Mouse (Mus musculus) heart, adult 2 months (tissue): ENCODE measurements around the gene Fam198a. TPM values are rescaled to one million over a fixed set of nuclear protein-coding genes. Genes with fewer than 3 reads are reported as not detected.
A peak's percentile ranks its signal among the peaks of the same experiment; 100 is the strongest.

Experiments used
- DNase-seq, 2 experiments: peaks; one replicate each; pipeline ENCODE4 v3.0.0; 2021
- H3K27ac ChIP-seq: fragments of 200-600 bp; 2 replicates; pipeline ENCODE4 v1.8.1; 2022
- H3K27me3 ChIP-seq: fragments of 200-500 bp; 2 replicates; pipeline ENCODE4 v1.6.1; 2012; ENCODE audit warnings: mild to moderate bottlenecking, low read length, inconsistent platforms, mixed read lengths; ENCODE audit not compliant: control insufficient read depth, insufficient read depth
- H3K36me3 ChIP-seq: fragments of 200-500 bp; 2 replicates; pipeline ENCODE4 v1.6.1; 2012; ENCODE audit warnings: low read length, inconsistent platforms; ENCODE audit not compliant: control insufficient read depth, insufficient read depth
- H3K4me1 ChIP-seq: fragments of 200-500 bp; 2 replicates; pipeline ENCODE4 v1.6.1; 2011; ENCODE audit warnings: low read length; ENCODE audit not compliant: control insufficient read depth, insufficient read depth
- H3K4me3 ChIP-seq: fragments of 200-600 bp; 2 replicates; pipeline ENCODE4 v1.8.1; 2022
- H3K79me2 ChIP-seq: fragments of 200-500 bp; replicated peaks from 2 replicates; pipeline ENCODE4 v1.6.1; 2012; ENCODE audit warnings: mild to moderate bottlenecking, inconsistent platforms, low read length, moderate library complexity, mixed read lengths; ENCODE audit not compliant: control insufficient read depth, insufficient read depth
- H3K9ac ChIP-seq: fragments of 200-500 bp; 2 replicates; pipeline ENCODE4 v1.6.1; 2012; ENCODE audit warnings: low read depth, mild to moderate bottlenecking, control low read depth, inconsistent platforms, low read length, mixed read lengths
- CTCF ChIP-seq: fragments of 200-600 bp; IDR thresholded peaks from 2 replicates; pipeline ENCODE4 v1.8.1; 2022; ENCODE audit warnings: antibody characterized with exemption, mild to moderate bottlenecking, moderate library complexity
- EP300 ChIP-seq: fragments of 200-500 bp; IDR thresholded peaks from 2 replicates; pipeline ENCODE4 v1.6.1; 2011; ENCODE audit warnings: low read depth, low read length, control low read depth; ENCODE audit not compliant: insufficient read depth
- POLR2A ChIP-seq: fragments of 200-500 bp; IDR thresholded peaks from 2 replicates; pipeline ENCODE4 v1.6.1; 2011; ENCODE audit warnings: mild to moderate bottlenecking, low read depth, low read length, control low read depth; ENCODE audit not compliant: insufficient read depth
- WGBS: fragments of 180-500 bp; shearing (Covaris S2); methylation state at CpG from one replicate; pipeline ENCODE4 v1.1.7; 2018; 5-methylcytosine and 5-hydroxymethylcytosine counted together
- intact Hi-C: fragments of 180-260 bp; cut with DNase I; formaldehyde crosslinking; loops from one replicate; pipeline ENCODE4 v1.15.1; 2025
- long read RNA-seq: library from polyadenylated mRNA; stranded (forward); transcript quantifications from one replicate; pipeline ENCODE4 v2.0.0, GENCODE M21; 2021
- polyA plus RNA-seq: library from polyadenylated mRNA; depleted of rRNA; stranded (reverse); fragments of >200 nt; gene quantifications from 2 replicates; pipeline ENCODE4 v1.2.3, GENCODE M21; 2012; rRNA removed
- total RNA-seq, 2 experiments: library from RNA; stranded (reverse); gene quantifications; 2 replicates each; pipeline ENCODE4 v1.2.3; 2021

Gene Fam198a
- under 1 TPM; 0.42 to 0.96 TPM for total RNA-seq
- 1.5 and 2.2 TPM in 2 replicates for polyA plus RNA-seq
- long read RNA-seq = 0 reads

DNA sequence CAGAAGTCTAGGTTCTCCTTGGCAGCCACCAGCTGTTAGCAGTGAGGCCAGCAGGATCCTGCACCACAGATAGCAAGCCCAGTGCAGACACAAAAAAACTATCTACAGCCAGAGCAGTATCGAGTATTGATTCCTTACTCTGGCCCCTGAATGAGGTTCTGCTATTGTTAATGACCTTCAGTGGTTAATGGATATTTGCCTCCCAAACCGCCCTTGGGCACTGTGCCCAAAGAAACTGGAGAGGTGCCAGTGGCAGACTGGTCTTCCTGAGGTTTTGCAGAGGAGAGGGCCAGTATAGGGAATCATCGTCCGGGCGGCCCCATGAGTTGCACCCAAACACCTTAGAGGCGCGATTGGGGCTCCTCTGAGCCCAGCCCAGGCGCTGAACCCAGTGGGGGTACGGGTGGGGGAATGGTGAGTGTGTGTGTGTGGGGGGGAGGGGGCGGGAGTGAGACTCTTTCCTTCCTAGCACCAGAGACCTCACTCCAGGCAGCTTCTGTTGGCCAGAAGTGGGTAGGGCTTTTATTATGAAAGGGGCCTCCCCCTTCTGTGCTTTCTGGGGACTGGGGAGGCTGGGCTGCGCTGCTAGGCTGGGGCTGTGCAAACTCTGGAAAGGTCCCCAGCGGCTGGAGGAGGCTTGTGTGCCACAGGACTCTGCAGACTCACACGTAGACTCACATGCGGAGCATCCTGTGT, at the start of gene Fam198a:
TSS of gene Fam198a (plus strand) at position 571 of the 696 bp plus-strand sequence.
- H3K9ac ChIP-seq = peak within 1 kb of the TSS; percentile 12
- peak; percentile 72 to 77 for DNase-seq
- H3K27me3 ChIP-seq = no peaks in the 10 kb centered on the region
- H3K4me1 ChIP-seq = peaks cover 3% of the 10 kb centered on the region; the same call in 1 of the 2 replicates
- intact Hi-C loops = no loop called here
- no peaks in the 10 kb centered on the region for H3K79me2 ChIP-seq
- WGBS = 6% methylated on average over 14 of the region's 14 CpGs
- peak within 1 kb of the TSS; percentile 21; the same call in 1 of the 2 replicates for H3K4me3 ChIP-seq
- TF ChIP-seq EP300 = no peak
- TF ChIP-seq CTCF = no peak
- TF ChIP-seq POLR2A = peak; percentile 57; the same call in 1 of the 2 replicates
- H3K27ac ChIP-seq = peak within 1 kb of the TSS; percentile 41
- no peaks in the 10 kb centered on the region for H3K36me3 ChIP-seq

DNA sequence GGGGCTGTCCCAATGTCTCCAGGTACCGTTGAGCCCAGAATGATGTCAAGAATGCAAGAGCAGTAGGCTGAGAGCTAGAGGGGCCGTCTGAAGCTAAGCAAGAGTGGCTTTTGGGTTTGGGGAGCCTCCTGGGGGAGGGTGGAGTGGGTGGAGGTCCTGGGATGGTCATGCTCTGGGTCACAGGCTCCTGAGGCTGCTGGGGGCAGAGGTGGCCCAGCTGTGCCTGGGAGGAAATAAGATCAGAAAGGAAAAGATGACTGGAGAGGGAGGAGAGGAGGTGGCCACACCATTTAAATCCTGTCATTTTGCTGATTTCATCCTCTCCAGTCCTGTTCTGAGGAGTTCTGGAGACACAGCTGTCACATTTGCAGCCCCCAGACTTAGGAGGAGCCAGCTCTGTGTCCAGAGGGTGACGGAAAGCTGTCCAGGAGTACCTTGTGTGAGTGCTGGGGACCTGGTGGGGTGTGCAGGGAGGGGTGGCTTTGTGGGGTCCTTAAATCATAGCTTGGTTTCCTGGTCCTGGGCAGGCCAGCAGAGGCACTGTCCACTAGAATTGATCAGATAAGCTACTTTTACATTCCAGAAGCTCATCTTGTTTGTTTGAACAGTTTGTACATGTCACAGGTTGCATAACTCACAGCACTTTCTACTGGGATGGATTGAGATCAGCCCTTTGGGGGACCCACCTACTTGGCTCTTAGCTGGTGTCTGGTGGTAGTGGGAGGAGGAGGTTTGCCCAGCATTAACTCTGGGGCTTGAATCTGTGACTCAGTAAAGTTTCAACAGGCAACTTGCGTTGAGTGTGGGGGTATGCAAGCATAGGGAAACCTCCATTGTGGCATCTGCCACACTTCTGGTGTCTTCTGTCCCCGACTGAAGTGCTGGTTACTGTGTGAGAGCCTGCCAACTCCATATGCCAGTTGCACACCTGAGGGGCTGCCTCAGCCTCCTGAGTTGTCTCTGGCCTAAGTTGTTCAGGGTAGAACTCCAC, 48.8 kb upstream of the Fam198a start:
- TF ChIP-seq EP300 = no peak
- no peak for TF ChIP-seq CTCF
- TF ChIP-seq POLR2A = no peak
- Histone ChIP-seq H3K79me2 (no peaks in the 10 kb centered on the region), H3K27ac (no peak overlapping the region; the same call in 1 of the 2 replicates), H3K36me3 (no peaks in the 10 kb centered on the region), H3K27me3 (no peaks in the 10 kb centered on the region), H3K9ac (no peak overlapping the region), H3K4me1 (peaks cover 3% of the 10 kb centered on the region; the same call in 1 of the 2 replicates), H3K4me3 (no peak overlapping the region)
- peak in 1 of 2 experiments; percentile 22 for DNase-seq
- WGBS = 80% methylated on average over 5 of the region's 5 CpGs
- intact Hi-C loops = no loop called here

- Histone ChIP-seq H3K79me2 (no peaks in the 10 kb centered on the region), H3K9ac (no peak overlapping the region), H3K36me3 (no peaks in the 10 kb centered on the region), H3K4me3 (no peak overlapping the region), H3K27ac (peak overlapping the region; percentile 28; the same call in 1 of the 2 replicates), H3K27me3 (no peaks in the 10 kb centered on the region), H3K4me1 (peaks cover 3% of the 10 kb centered on the region; the same call in 1 of the 2 replicates)
- intact Hi-C loops = no loop called here
- peak; percentile 53 to 59 for DNase-seq
- WGBS = 56% methylated on average over 8 of the region's 8 CpGs
- no peak for TF ChIP-seq EP300
- no peak for TF ChIP-seq POLR2A
- TF ChIP-seq CTCF = no peak
Measured at GRCm38 (mm10) chr9:121903476-121904305, 47.1 kb upstream of the Fam198a start.

DNA sequence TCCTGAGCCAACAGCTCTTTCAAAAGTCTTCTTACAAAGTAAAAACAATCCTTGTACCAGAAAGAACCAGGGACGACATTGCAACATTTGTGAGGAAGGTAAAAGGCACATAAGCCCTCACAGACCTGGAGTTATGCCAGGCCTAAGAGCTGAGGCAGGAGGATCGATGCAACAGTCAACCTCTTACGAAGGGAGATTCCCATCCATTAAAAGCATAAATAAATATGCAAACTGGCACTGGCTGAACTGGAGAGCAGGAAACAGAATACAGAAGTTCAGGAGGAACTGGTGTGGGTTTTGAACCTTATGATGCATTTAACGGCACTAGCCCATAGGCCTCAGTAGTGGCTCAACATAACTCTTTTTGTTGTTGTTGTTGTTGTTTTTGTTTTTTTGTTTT, 46.5 kb upstream of the Fam198a start:
- Histone ChIP-seq H3K9ac (no peak overlapping the region), H3K4me3 (no peak overlapping the region), H3K79me2 (no peaks in the 10 kb centered on the region), H3K4me1 (peaks cover 3% of the 10 kb centered on the region; the same call in 1 of the 2 replicates), H3K27ac (no peak overlapping the region), H3K27me3 (no peaks in the 10 kb centered on the region), H3K36me3 (no peaks in the 10 kb centered on the region)
- no peak for TF ChIP-seq EP300
- TF ChIP-seq CTCF = no peak
- TF ChIP-seq POLR2A = no peak
- intact Hi-C loops = no loop called here
- WGBS = 67% methylated on average over 4 of the region's 4 CpGs
- DNase-seq = no peak

- DNase-seq = no peak
- TF ChIP-seq EP300 (no peak), POLR2A (no peak), CTCF (no peak)
- Histone ChIP-seq H3K36me3 (no peaks in the 10 kb centered on the region), H3K4me3 (no peak overlapping the region), H3K4me1 (peaks cover 3% of the 10 kb centered on the region; the same call in 1 of the 2 replicates), H3K9ac (no peak overlapping the region), H3K27ac (no peak overlapping the region), H3K79me2 (no peaks in the 10 kb centered on the region), H3K27me3 (no peaks in the 10 kb centered on the region)
- intact Hi-C loops = no loop called here
- 88% methylated on average over 7 of the region's 7 CpGs for WGBS
Measured at GRCm38 (mm10) chr9:121904946-121905345, 45.8 kb upstream of the Fam198a start.
